Mouse (Mus musculus): ENCODE measurements around the gene Rdh9.
"Not testable (repeated sequence)": the region's sequence is repeated elsewhere in the genome, so short reads cannot be mapped to it uniquely, and the experiment has no call there.

DNA sequence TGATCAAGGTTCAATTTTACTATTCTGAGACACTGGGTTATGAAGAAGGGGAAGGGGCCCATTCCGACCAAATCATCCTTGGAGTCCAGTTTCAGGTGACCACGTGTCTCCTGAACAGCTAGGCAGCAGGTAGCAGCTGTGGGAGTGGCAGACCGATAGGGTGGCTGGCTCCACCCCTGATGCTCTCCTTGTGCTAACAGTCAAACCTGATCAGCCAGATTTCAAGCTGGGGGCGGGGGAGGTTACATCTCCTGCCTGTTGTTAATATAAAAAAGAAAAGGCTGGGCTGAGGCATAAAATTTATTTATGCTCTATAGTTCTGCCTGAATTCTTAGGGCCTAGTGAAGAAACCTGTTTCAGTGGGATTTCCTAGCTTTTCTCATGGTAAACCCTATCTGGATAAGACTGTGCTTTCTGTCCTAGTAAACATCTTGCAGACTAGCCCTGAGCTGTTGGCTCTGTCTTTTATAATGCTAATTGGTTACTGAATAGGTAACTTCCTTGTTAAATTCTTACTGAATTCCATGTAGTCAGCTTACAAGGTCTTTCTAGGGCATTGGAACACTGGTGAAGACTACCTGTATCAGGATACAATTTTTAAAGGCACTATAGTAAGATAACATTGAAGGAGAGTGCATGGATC, 41.2 kb downstream of the Rdh9 start:
- not testable (repeated sequence) for TF ChIP-seq CTCF (IDR thresholded peaks at IDR 0.05; ENCODE audit: low read depth, low read length); POLR2A (IDR thresholded peaks at IDR 0.05; ENCODE audit: borderline replicate concordance, low read depth, low read length)
